Mouse (Mus musculus): ENCODE results near the gene Srd5a3.
"Not testable (repeated sequence)": the region's sequence is repeated elsewhere in the genome, so short reads cannot be mapped to it uniquely, and the experiment has no call there.

Gene Srd5a3

DNA sequence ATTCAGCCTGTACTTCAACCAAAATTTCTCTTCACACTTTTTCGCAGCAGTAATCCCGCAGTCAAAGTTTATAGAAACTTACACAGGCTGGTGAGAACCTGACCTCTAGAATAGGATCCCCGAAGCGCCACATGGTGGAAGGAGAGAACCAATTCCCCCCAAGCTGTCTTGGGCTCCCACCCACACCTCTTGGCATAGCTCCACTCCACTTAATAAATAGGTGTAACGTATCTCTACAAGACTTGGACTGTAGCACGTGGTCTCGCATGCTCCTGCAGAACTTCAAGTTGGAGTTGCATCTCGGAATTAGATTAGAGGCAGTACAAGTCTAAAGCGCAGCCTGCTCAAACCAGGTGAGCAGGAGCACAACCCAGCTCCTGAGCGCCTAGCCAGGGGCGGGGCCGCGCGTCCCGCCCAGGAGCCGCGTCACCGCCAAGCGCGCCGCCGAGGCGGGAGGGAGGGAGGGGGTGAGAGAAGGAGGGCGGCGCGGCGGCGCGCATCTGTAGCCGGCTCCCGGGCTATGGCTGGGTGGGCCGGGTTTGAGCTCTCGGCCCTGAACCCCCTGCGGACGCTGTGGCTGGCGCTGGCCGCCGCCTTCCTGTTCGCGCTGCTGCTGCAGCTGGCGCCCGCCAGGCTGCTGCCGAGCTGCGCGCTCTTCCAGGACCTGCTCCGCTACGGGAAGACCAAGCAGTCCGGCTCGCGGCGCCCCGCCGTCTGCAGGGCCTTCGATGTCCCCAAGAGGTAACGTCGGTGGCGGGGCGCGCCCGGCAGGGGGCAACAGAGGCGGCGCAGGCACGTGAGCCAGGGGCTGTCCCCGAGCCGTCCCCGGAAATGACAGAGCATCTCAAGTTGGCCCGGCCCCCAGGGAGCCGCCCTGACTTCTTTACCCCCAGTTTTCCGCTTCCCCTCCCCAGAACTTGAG, at the start of gene Srd5a3:
Gene Srd5a3, plus strand, starts transcription at position 464 of the 922 bp plus-strand sequence.
- DNase-seq (ENCODE audit: low spot score) = peak; percentile 94

DNA sequence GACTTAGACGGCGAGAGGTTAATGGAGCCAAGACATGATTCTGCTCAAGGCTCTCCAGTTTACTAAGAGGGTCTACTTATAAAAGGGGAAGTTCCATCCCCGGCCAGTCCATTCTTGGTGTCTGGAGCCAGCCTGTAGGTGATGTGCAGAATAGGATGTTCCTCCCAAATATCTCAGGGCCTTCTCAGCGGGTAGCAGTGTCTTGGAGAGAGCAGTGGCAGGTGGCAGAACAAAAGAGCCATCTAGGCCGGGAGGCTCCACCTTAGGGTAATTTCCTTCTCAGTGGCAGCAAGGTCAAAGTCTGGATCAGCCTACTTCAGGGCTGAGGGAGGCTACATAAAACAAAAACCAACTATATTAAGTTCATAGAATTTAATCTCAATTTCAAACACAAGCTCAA, 36.3 kb upstream of the Srd5a3 start:
- DNase-seq (ENCODE audit: low spot score) = not testable (repeated sequence)

DNA sequence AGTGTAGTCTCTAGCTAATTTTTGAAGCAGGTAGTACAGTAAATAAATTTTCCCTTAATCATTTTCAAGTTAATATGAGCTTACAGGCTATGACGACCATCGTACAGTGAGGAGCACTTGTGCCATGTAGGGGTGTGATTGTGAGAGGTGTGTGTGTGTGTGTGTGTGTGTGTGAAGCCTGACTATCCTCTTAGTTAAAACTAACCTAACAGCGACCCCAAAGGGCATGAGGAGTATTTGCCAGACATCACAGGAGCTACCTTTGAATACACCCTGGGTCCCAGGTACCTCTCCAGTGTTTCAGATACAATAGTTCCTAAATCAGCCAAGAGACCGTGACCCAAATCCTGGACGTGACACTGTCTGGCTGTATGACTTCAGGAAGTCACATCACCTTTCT, 32.8 kb upstream of the Srd5a3 start:
- DNase-seq (ENCODE audit: low spot score) = no peak

DNA sequence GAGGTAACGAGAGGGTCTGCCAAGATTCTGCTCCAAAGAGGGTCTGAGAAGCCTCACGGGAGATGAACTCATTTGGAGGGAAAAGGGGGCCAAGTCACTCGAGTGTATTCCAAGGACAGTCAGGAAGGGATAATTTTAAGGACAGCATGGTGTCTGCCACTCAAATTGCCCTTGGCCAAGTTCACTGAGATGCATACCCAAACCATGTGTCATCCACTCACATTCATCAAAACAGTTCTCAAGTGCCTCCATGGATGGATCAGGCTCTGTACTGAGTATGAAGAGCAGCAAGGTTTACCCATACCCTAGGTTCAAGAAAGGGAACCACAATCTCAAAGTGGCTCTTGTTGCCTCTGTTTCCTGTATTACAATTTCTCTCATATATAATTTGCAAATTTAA, 31.6 kb upstream of the Srd5a3 start:
- no peak for DNase-seq (ENCODE audit: low spot score)

DNA sequence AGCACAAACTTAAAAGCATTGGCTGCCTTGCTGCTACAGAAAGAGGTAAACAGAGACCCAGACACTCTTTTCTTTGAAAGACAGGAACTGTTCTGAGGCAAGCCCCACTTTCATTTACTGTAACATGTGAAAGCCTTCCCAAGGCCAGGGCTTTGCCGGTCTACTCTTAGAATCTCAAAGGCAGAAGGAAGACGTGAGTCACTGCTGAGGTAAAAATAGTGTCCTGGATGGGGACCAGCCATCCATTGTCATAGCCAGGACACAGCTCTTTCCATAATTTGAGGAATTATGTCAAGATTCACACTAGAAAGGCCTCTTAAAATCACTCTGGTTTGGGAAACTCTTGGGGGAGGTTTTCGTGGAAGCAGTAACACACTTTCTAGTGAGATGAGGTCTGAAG, 28.9 kb upstream of the Srd5a3 start:
- DNase-seq (ENCODE audit: low spot score) = no peak

DNA sequence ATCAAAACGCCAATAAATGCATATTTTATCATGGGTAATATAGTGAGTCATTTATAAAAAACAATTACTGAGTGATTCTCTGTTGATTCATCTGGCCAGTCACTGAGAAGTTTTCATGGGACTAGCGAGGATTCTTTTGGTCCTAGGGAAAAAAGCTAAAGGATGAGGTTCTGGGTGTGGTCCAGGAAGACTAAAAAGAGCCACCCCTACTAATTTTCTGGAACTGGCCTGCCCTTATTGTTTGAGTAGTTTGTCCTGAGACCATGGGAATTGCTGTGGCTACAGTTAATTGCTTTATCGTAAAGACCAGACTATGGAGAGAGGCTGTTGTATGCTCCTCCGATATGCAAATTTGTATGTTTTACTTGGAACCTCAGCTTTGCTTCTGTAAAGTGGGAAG, 28.1 kb upstream of the Srd5a3 start:
- no peak for DNase-seq (ENCODE audit: low spot score)

DNA sequence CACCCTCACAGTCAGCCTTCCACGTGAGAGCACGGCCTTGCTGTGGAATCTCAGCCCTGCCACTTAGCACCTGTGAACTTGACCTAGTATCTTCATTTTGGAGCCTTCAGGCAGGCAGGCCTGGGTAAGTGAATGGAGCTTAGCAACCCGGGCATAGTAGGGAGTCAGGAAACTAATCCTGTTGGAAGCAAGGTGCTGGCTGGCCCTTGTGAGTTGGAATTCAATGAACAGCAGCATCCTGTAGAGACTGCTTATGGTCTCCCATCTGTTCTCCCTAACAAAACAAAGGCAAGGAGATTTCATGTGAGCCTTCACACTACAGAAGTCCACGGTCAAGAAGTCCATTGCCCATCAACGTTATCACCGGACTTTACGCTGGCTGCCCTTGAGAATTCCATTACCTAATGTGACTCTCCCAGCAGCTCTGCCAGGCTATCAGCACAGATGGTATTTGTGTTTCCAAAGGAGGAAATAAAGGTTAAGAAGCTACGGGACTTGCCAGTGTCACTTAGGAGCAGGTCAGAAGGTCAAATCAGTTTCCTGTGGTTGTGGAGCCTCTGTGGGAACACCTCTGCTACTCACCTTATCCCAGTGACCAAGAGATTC, 24.5 kb upstream of the Srd5a3 start:
- DNase-seq (ENCODE audit: low spot score) = no peak

DNA sequence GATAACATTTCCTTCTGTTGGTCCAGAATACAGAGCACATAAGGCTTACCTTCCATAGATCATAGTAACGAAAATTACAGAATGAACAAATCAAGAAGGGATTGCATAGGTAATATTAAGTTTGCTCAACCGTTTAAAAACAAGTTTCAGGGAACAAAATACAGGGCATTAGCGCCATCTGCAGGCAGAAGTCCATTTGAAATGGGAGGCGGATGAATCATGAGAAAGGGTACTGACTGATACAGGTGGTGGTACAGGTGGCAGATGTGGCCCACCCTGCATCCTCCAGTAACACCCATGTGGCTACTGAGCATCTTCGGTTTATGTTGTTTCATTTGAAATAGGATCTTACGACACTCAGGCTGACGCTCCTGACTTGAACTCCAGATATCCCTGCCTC, 21.6 kb upstream of the Srd5a3 start:
- DNase-seq (ENCODE audit: low spot score) = peak; percentile 88

DNA sequence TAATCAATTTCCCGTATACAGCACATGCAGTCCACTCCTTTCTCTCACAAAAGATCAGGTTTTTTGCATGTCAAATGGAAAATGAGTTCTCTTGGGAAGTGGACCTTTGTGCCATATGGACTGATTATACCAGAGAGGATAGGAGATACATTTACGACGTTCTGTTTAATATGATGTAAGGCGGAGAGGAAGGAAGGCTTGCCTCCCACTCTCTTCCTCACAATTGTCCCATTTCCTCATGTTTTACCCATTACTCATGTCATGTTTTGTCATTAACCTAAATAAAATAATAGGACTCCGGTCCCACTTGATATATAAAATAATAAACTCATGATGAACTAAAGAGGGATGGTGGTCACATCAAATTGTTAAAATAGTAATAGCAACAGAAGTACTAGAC, 19.4 kb upstream of the Srd5a3 start:
- DNase-seq (ENCODE audit: low spot score) = no peak

DNA sequence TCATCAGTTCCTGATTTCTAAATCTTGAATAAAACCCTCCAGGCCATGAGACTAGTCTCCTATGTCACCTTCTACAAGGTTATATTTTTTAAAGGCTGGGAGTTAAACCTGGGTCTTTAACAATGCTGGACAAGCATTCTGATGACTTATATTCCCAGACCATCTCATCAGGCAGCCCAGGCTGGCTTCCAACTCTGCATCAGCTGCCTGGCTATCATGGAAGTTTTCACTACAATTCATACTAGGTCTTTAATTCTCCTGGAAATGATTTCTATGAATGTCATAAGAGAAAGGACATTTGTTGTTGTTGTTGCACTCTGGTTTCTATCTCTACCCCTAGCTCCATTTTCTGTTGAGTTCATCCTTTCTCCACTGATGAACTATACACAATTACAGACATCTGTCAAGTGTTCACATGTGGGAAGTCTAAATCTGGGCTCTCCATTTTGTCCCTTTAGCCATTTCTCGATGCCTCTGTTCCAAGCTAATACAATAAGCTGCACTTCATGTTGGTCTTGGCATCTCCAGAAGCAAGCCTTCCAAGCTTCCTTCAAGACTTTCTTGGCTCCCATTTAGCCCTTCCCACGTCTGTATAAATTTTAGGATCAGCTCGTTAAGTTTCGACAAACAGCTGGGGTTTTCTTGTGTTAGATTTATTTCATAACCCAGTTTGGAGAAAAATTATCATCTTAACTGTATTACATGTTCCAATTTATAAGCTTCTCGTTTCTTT, 12.3 kb upstream of the Srd5a3 start:
- no peak for DNase-seq (ENCODE audit: low spot score)

DNA sequence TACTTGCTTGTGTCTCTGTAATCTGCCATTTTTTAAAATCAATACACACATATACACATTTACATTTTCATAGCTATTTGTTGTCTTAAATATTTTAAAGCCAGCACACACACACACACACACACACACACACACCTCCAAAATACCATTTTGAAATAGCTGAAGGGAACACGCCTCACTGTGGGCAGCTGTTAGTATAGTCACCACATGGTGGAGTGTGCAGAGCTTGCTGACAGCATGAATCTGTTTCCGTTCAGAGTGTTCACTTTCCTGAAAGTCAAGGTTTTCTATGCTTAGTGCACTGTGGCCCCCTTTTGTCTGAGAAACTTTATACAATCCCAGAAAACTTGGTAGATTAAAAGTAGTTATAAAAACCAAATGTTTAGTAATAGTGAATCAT, 9.8 kb upstream of the Srd5a3 start:
- peak; percentile 16 for DNase-seq (ENCODE audit: low spot score)

DNA sequence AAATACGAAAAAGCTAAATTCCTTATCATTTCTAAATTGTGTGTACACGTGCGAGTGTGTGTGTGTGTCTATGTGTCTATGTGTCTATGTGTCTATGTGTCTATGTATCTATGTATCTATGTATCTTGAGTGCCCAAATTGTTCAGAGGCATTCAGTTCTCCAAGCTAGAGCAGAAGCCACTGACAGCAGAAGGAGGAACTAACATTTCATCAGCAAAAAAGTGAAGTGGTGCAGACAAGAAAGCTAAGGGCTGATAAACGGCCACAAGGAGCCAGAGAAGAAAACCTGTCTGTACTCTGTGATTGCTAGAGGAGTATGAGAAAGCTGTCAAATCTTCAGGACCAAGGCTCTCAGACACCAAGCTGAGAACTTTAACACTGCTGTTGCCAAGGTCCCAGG, 8.1 kb upstream of the Srd5a3 start:
- DNase-seq (ENCODE audit: low spot score) = no peak

DNA sequence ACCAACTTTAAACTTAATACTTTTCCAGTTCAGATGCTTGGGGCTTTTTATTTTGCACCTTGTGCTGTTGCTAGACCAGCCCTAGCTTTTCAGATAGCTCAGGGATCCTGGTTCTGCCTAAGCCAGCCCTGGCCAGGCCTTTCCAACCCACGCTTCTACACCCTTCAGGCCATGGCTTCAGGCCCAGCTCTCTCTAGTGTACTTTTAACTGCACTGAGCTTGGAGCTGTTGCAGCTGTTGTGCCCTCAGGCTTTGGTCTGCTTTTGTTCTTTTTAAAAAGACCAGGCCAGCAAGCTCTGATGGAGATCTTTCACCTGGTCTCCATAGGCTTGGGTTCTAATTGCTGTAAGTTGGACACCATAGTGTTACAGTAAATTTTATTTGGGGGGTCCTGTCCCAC, 4.4 kb upstream of the Srd5a3 start:
- DNase-seq (ENCODE audit: low spot score) = no peak

DNA sequence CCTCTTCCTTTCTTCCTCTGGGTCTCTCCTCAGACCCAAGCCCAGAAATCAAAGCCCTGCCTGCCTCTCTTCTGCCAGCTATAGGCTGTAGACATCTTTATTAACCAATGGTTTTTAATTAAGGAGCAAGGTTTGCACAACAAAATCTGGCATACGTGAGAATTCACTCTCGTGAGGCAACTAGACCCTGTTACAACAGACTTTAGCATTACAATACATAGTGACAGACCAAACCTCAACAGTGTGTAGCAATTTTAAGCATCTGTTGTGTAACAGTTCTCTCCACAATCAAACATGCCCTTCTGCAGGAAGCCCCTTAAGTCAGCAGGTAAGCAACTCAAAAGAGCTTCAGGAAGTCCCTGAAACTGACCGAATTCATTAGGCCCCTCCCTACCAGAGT, 3.8 kb upstream of the Srd5a3 start:
- DNase-seq (ENCODE audit: low spot score) = no peak

DNA sequence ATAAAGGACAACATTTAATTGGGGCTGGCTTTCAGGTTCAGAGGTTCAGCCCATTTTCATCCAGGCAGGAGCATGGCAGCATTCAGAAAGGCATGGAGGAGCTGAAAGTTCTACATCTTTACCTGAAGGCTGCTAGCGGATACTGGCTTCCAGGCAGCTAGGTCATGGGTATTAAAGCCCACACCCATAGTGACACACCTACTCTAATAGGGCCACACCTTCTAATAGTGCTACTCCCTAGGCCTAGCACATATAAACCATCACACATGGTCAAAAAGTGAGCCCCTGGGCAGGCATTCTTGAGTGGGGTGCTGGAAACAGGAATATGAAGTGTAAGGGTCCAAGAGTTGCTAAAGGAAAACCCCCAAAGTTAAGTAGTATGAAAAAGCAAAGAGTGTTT, 2.5 kb upstream of the Srd5a3 start:
- DNase-seq (ENCODE audit: low spot score) = no peak

DNA sequence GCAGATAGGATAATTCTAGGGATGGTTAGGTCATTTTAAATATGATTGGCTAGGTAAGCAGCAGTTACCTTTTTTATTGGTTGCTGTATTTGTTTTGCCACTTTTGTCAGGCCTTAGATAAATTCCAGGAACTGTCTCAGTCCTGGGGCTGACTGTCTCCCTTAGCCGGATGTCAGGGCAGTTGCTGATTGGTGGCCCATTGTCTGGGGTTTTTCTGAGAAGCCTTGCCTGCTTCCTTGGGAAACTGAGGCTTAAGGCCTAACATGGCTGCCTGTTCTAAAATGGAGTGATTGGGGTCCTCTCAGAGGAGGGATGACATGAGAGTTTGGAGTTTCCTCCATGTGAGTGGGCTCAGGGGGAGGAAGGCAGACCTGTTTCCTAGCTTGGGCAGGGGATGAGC, 2.0 kb upstream of the Srd5a3 start:
- DNase-seq (ENCODE audit: low spot score) = no peak

DNA sequence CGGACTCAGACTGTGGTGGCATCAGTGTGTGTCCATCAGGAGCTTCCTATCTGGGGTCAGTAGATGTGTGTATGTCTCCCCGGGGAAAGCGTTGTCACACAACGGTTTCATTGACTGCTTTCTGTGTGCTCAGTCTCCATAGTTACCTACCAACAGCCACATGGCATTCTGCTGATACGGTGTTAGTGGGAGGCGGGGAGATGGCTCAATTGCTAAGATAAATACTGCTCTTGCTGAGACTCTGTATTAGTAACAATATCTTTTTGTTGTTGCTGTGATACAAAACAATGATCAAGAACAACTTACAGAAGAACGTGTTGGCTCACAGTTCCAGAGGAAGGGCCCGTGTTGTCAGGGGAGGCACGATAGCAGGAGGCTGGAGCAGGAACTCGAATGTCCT, 1.6 kb upstream of the Srd5a3 start:
- no peak for DNase-seq (ENCODE audit: low spot score)

DNA sequence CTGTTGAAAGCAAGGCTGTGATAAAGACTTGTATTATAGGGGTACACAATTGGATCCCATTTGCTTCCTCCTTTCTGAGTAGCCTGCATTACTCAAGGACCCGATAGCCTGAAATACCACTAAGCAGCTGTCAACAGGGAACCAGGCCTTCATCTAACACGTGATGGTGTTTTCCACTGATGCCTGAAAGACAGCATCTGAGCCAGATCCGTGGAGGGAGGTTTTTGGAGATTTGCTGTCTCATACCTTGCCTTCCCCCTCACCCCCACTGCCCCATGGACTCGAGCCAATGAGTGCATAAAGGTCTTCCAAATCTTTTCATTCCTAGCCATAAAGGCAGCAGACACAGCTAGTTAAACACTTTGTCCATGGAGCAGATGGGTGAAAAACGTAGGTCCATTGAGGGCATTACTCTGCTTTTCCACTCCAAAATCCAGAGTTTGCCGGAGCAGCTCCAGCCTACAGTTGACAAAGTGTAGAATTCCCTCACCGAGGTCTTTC, 850 bp upstream of the Srd5a3 start:
- DNase-seq (ENCODE audit: low spot score) = no peak

DNA sequence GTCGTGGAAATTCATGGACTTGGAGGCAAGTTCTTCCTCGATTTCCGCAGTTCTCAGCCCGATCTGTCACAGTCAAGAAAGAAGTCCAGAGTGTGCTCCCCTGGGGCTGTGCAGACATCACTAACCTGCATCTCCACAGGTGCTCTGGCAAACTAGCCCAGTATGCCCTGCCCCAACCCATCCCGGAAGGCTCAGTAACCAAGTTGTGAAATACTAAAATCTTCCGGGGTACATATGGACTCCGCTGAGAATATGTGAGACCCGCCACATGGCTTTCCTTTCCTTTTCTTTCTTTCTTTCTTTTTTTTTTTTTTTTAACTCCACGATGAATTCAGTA, 627 bp downstream of the Srd5a3 start:
- no peak for DNase-seq (ENCODE audit: low spot score)

DNA sequence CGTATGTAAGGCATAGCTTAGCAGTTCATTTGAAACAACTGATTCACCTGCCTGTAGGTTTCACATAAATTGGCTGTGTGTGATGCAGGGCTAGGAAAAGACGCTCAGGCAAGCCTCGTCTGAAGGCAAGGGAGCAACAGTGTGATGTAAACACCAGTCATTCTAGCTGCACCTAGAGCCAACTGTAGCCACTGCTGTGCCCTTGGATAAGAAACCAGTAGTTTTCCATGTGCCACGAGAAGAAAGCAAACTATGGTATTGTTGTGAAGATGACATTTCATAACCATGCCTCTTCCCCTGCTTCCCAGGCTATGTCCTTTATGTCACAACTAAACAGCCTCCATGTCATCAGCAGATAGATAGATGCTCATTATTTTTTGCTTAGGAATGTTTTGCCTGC, 3.3 kb downstream of the Srd5a3 start:
- DNase-seq (ENCODE audit: low spot score) = no peak

DNA sequence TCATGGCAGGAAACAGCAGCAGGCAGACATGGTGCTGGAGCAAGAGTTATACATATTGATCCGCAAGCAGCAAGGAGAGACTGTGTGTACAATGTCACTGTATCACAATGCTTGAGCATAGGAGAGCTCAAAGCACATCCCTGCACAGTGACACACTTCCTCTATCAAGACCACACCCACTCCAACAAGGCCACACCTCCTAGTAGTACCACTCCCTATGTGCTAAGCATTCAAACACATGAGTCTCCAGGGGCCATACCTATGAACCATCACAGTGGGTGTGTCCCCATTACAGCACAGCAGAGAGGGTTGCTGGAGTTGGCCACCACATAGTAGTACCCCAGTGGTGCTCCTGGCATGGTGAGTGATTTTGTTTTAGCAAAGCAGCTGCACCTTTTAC, 6.3 kb downstream of the Srd5a3 start:
- no peak for DNase-seq (ENCODE audit: low spot score)

DNA sequence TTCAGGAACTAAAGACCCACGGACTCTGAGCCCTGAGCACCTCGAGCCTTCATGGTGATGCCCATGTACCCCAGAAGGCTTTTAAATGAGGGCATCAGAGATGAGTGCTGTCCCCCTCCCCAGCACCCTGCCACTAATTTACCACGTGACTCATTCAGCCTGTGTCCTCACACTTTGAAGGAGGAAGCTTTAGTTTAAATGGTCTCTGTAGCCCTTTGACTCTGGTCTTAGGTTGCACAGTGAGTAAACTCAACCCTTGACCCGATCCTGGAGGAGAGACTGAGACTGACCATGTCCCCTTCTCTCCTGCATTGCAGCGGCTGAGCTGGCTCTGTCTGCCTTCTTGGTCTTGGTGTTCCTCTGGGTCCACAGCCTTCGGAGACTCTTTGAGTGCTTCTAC, 9.4 kb downstream of the Srd5a3 start:
- DNase-seq (ENCODE audit: low spot score) = no peak

DNA sequence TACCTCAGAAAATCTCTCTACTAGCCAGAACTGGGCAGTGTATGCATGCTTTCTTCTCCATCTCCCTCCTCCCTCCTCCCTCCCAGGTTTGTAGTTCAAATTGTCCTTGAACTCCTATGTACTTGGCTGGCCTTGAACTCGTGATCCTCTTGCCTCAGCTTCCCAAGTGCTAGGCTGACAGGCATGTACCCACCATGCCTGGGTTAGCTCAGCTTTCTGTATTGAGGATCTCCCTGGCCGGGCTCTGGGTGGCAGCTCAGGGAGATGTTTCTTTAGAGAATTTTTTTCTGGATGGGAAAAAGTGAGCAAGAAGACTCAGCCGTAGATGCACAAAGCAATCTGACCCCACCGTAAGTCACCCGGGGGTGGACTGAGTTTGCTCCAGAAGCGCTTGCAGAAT, 12.9 kb downstream of the Srd5a3 start:
- DNase-seq (ENCODE audit: low spot score) = no peak
